ENCODE assay signal across 16 mouse cellular contexts in genomic region chr1:121551457-121551835, GRCm38 (mm10). TPM values are rescaled to one million over a fixed set of nuclear protein-coding genes. Genes with fewer than 3 reads are reported as not detected.
A peak's percentile ranks its signal among the peaks of the same experiment; 100 is the strongest.
DNase-seq lines count a peak whose midpoint lies in the region; ATAC-seq and TF ChIP-seq lines count a peak whose summit lies in the region.
"Had no signal": no experiment of that assay in that cellular context is flagged by ENCODE, and none has a peak within 500 bp of the region (broad histone marks: within the 10 kb centered on the region; RNA-seq: fewer than 3 reads in every experiment).

No protein-coding gene starts in this region.

- H3K9me3 ChIP-seq in midbrain, embryonic 14.5 days (ENCODE audit: control insufficient read depth, low read length), result no peaks in the 10 kb centered on the region
- H3K9me3 ChIP-seq: forebrain, embryonic 15.5 days; liver, embryonic 13.5 days had no signal

- peak; percentile 19; the same call in 1 of the 2 replicates for ATAC-seq in midbrain, embryonic 14.5 days (ENCODE audit: low FRiP score, low TSS enrichment)

- no peak overlapping the region for H3K27ac ChIP-seq in midbrain, embryonic 14.5 days (replicated peaks; ENCODE audit: low read depth, low read length)
- H3K27ac ChIP-seq in kidney, adult 2 months (ENCODE audit: insufficient read depth, low read depth, low read length), result no peak overlapping the region
- H3K27ac ChIP-seq: forebrain, embryonic 15.5 days; left cerebral cortex, adult 2 months; liver, embryonic 13.5 days had no signal

- H3K4me3 ChIP-seq in midbrain, embryonic 14.5 days (replicated peaks; ENCODE audit: low read depth, low read length), result no peak overlapping the region
- no peak overlapping the region for H3K4me3 ChIP-seq in kidney, adult 2 months (ENCODE audit: insufficient read depth, low read depth, low read length)
- H3K4me3 ChIP-seq: forebrain, embryonic 15.5 days; left cerebral cortex, adult 2 months; liver, embryonic 13.5 days had no signal

- H3K4me2 ChIP-seq in midbrain, embryonic 14.5 days (ENCODE audit: low read length), result no peak overlapping the region
- H3K4me2 ChIP-seq: forebrain, embryonic 15.5 days; liver, embryonic 13.5 days had no signal

- peaks cover 54% of the 10 kb centered on the region for H3K36me3 ChIP-seq in midbrain, embryonic 14.5 days (ENCODE audit: control insufficient read depth, insufficient read depth, low read length)
- peaks cover 2% of the 10 kb centered on the region; the same call in 1 of the 2 replicates for H3K36me3 ChIP-seq in kidney, adult 2 months (ENCODE audit: control insufficient read depth, insufficient read depth, low read length)

- peak; percentile 57 to 61 for DNase-seq in left cerebral cortex, adult 18-20 months (ENCODE audit: low spot score in 2 of 2)
- no peak for DNase-seq in left cerebral cortex, adult 11 months (ENCODE audit: low spot score)
- DNase-seq in ZHBTc4 (ENCODE audit: low read depth, low spot score), result peak; percentile 36
- peak; percentile 49 for DNase-seq in fat pad, adult 2 months (ENCODE audit: extremely low read depth, low read depth, low spot score)
- DNase-seq in midbrain, embryonic 14.5 days, result peak; percentile 33
- DNase-seq in kidney, postnatal 25 days, result no peak
- no peak for DNase-seq in kidney, adult 2 months
- DNase-seq: adrenal gland, postnatal 36 days; cerebellum, postnatal 36 days; kidney, adult 18-20 months; liver, embryonic 13.5 days; lung, postnatal 14 days had no signal

- no peak overlapping the region for H3K9ac ChIP-seq in midbrain, embryonic 14.5 days (replicated peaks; ENCODE audit: low read length)
- H3K9ac ChIP-seq: forebrain, embryonic 15.5 days; liver, embryonic 13.5 days had no signal

- no peaks in the 10 kb centered on the region for H3K27me3 ChIP-seq in midbrain, embryonic 14.5 days (ENCODE audit: control insufficient read depth, insufficient read depth, low read length)
- H3K27me3 ChIP-seq in kidney, adult 2 months (replicated peaks; ENCODE audit: control insufficient read depth, insufficient read depth, low read length), result no peaks in the 10 kb centered on the region
- H3K27me3 ChIP-seq: forebrain, embryonic 15.5 days; liver, embryonic 13.5 days had no signal

- H3K4me1 ChIP-seq in midbrain, embryonic 14.5 days (ENCODE audit: control insufficient read depth, insufficient read depth, low read length), result no peaks in the 10 kb centered on the region
- H3K4me1 ChIP-seq in kidney, adult 2 months (ENCODE audit: control insufficient read depth, insufficient read depth, low read length), result no peaks in the 10 kb centered on the region
- H3K4me1 ChIP-seq: forebrain, embryonic 15.5 days had no signal

- no peak for TF ChIP-seq POLR2A in kidney, adult 2 months (IDR thresholded peaks at IDR 0.05; ENCODE audit: low read depth, low read length)

- WGBS in midbrain, embryonic 14.5 days, result 68% methylated on average over 7 of the region's 7 CpGs
- 87% methylated on average over 7 of the region's 7 CpGs for WGBS in kidney, adult 2 months

- no peak for TF ChIP-seq CTCF in kidney, adult 2 months (conservative IDR thresholded peaks at IDR 0.05; ENCODE audit: insufficient read depth, insufficient read length, low read depth, low read length)

RNA-seq across cellular contexts. Expression of gene Ddx18, which starts 16.3 kb away (rescaled TPM):
- 10 to 100 TPM; 27.2 to 30.1 TPM for total RNA-seq in left cerebral cortex, adult 18-20 months (2021)
- polyA plus RNA-seq in midbrain, embryonic 14.5 days (2014; fragmentation: Nextera tagmentation; extraction: Ambion mirVana), result 41.5 and 43.2 TPM in 2 replicates
- polyA plus RNA-seq in kidney, adult 2 months (2012; rRNA removed), result 30.3 and 42.4 TPM in 2 replicates

RNA-seq across cellular contexts. Expression of gene Htr5b, which starts 23.2 kb away (rescaled TPM):
- 1 to 10 TPM; 1.6 to 3.3 TPM for total RNA-seq in left cerebral cortex, adult 18-20 months (2021)
- polyA plus RNA-seq in midbrain, embryonic 14.5 days (2014; fragmentation: Nextera tagmentation; extraction: Ambion mirVana), result 1.3 and 2.0 TPM in 2 replicates
- not detected in 2 replicates for polyA plus RNA-seq in kidney, adult 2 months (2012; rRNA removed)
- total RNA-seq: adrenal gland, postnatal 36 days; gastrocnemius, postnatal 4 days; heart, postnatal 10 days had no signal
- polyA plus RNA-seq: liver, embryonic 13.5 days had no signal

Comparison
In these comparisons a context has a peak if more than half of its experiments do, and no peak if none do; other contexts are left out.
1. DNase-seq: peak in left cerebral cortex, adult 18-20 months (2 of 2), ZHBTc4 (single experiment), fat pad, adult 2 months (single experiment) and midbrain, embryonic 14.5 days (single experiment); none in left cerebral cortex, adult 11 months (single experiment), kidney, postnatal 25 days (0 of 2) and kidney, adult 2 months (single experiment).